Mouse (Mus musculus): ENCODE measurements around the gene Gm10352.
"Not testable (repeated sequence)": the region's sequence is repeated elsewhere in the genome, so short reads cannot be mapped to it uniquely, and the experiment has no call there.

Gene Gm10352

DNA sequence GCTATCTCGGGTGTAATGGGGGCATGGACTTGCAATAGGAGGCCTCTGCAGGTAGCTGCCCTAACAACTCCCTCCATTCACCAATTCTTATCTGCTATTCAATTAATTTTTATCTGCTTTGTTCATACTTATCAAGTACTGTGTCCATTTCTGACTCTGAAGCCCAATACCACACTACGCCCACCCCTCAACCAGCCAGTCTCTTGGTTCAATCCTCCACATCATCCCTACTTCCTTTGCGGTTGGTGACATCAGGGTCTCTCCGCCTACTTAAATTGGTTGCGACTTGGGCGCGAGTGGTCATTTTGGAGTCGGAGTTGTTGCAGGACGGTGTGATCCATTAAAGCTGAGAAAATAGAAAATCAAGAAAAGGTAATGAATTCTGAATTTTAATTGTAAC lies at the start of gene Gm10352:
Gene Gm10352 (plus strand): TSS at position 301 of the 400 bp plus-strand sequence.
- DNase-seq (ENCODE audit: low read depth): not testable (repeated sequence)

DNA sequence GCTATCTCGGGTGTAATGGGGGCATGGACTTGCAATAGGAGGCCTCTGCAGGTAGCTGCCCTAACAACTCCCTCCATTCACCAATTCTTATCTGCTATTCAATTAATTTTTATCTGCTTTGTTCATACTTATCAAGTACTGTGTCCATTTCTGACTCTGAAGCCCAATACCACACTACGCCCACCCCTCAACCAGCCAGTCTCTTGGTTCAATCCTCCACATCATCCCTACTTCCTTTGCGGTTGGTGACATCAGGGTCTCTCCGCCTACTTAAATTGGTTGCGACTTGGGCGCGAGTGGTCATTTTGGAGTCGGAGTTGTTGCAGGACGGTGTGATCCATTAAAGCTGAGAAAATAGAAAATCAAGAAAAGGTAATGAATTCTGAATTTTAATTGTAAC lies 31.5 kb downstream of the Gm10352 start, which contains the start of gene Gm29289:
Gene Gm29289 (plus strand): TSS at position 301 of the 400 bp plus-strand sequence.
- DNase-seq (ENCODE audit: low read depth): not testable (repeated sequence)
